Mouse (Mus musculus) G1E (cell line): ENCODE measurements around the gene Cc2d1a.

Experiments
- CTCF ChIP-seq: IDR thresholded peaks from 2 replicates; pipeline ENCODE4 v1.5.1; 2012; ENCODE audit warnings: low read depth, low read length, inconsistent platforms, mixed read lengths
- GATA1 ChIP-seq: IDR thresholded peaks from 2 replicates; pipeline ENCODE4 v1.6.1; 2012; ENCODE audit warnings: borderline replicate concordance, low read length, inconsistent platforms, mixed read lengths
- GATA2 ChIP-seq: IDR thresholded peaks from 2 replicates; pipeline ENCODE4 v1.6.1; 2012; ENCODE audit warnings: low read depth, low read length, inconsistent platforms, borderline replicate concordance
- POLR2AphosphoS5 ChIP-seq: IDR thresholded peaks from 2 replicates; pipeline ENCODE4 v1.6.1; 2012; ENCODE audit warnings: low read depth, low read length, inconsistent platforms; ENCODE audit not compliant: insufficient replicate concordance
- TAL1 ChIP-seq: conservative IDR thresholded peaks from 2 replicates; pipeline ENCODE4 v1.6.1; 2012; ENCODE audit warnings: low read depth, low read length, inconsistent platforms, mixed read lengths

DNA sequence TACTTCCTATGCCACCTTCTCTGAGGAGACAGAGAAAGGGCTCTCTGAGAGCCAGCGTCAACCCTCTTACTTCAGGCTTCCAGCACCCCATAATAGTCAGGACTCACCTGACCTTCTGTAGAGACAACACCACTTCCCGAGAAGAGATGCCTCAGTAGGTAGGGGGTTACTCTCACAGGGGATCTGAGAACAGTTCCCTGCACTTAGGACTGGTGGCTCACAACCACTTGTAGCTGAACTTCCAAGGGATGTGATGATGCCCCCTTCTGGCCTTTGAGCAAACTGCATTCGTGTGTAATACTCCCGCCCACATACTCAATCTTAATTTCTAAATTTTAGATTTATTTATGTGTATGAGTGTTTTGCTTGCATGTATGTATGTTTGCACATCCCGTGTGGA is 45.8 kb upstream of the Cc2d1a start:
- TF ChIP-seq CTCF, result 0 out of 2 replicates have a peak, but pooled peaks have one; percentile 20
- no peak for TF ChIP-seq GATA1
- no peak for TF ChIP-seq TAL1
- no peak for TF ChIP-seq POLR2AphosphoS5
- no peak for TF ChIP-seq GATA2
